Mouse (Mus musculus) monocyte, adult 5-6 weeks (primary cell): ENCODE results near the gene Fndc5. TPM values are rescaled to one million over a fixed set of nuclear protein-coding genes. Genes with fewer than 3 reads are reported as not detected.

ENCODE experiments used
- ATAC-seq: fragments of 153-309, 156-312 bp; replicated peaks from 2 replicates; pipeline ENCODE4 v1.8.0; 2017; ENCODE audit warnings: mild to moderate bottlenecking; ENCODE audit not compliant: low TSS enrichment, insufficient number of reproducible peaks, severe bottlenecking, poor library complexity, low FRiP score
- total RNA-seq: library from RNA; stranded (forward); fragments of 200-1000, 200-491, 200-594 nt; gene quantifications from 3 replicates; pipeline ENCODE4 v1.2.3, GENCODE M21; 2017

Fndc5 gene
- total RNA-seq, 1 experiment from 2014 or later: not detected

GRCm38 (mm10) chr4:129121569-129122086 lies 15.2 kb upstream of the Fndc5 start, which contains the start of gene Hpca:
Hpca (minus strand) TSS chr4:129122036.
- no peak for ATAC-seq

- no peak for ATAC-seq
Measured at GRCm38 (mm10) chr4:129122107-129122506, 14.7 kb upstream of the Fndc5 start.

GRCm38 (mm10) chr4:129122719-129123118 lies 14.1 kb upstream of the Fndc5 start:
- no peak for ATAC-seq

GRCm38 (mm10) chr4:129124652-129125146 lies 12.1 kb upstream of the Fndc5 start:
- no peak for ATAC-seq

- ATAC-seq: no peak
Measured at GRCm38 (mm10) chr4:129125736-129126451, 10.9 kb upstream of the Fndc5 start.

GRCm38 (mm10) chr4:129128582-129129338 lies 8.0 kb upstream of the Fndc5 start:
- ATAC-seq: no peak

- ATAC-seq: no peak
Measured at GRCm38 (mm10) chr4:129129387-129129786, 7.4 kb upstream of the Fndc5 start.

GRCm38 (mm10) chr4:129130149-129130548 lies 6.7 kb upstream of the Fndc5 start:
- ATAC-seq: 0 out of 2 replicates have a peak, but pooled peaks have one; percentile 43

- no peak for ATAC-seq
Measured at GRCm38 (mm10) chr4:129130755-129131303, 6.0 kb upstream of the Fndc5 start.

GRCm38 (mm10) chr4:129134799-129135585 lies 1.8 kb upstream of the Fndc5 start:
- ATAC-seq: peak; percentile 49; the same call in 1 of the 2 replicates

- no peak for ATAC-seq
Measured at GRCm38 (mm10) chr4:129135637-129136036, 1.2 kb upstream of the Fndc5 start.

- no peak for ATAC-seq
Measured at GRCm38 (mm10) chr4:129136189-129136578, 615 bp upstream of the Fndc5 start.

- no peak for ATAC-seq
Measured at GRCm38 (mm10) chr4:129137392-129138321, 858 bp downstream of the Fndc5 start.

- ATAC-seq: no peak
Measured at GRCm38 (mm10) chr4:129139642-129140041, 2.8 kb downstream of the Fndc5 start.

GRCm38 (mm10) chr4:129140808-129141207 lies 4.0 kb downstream of the Fndc5 start:
- ATAC-seq: no peak

GRCm38 (mm10) chr4:129141560-129142438 lies 5.0 kb downstream of the Fndc5 start:
- no peak for ATAC-seq
